Mouse (Mus musculus) heart, embryonic 14.5 days (tissue): ENCODE results near the gene Nanog. TPM values are rescaled to one million over a fixed set of nuclear protein-coding genes. Genes with fewer than 3 reads are reported as not detected.
"Not testable (repeated sequence)": the region's sequence is repeated elsewhere in the genome, so short reads cannot be mapped to it uniquely, and the experiment has no call there.

Experiments
- ATAC-seq: fragments of 200-750 bp; cut with Nextera tagmentation; 2 replicates; pipeline ENCODE4 v1.8.0; 2017; ENCODE audit warnings: low read depth, moderate TSS enrichment; ENCODE audit not compliant: insufficient number of reproducible peaks, insufficient read depth, low FRiP score
- H3K27ac ChIP-seq, 2 experiments: fragments of 200-500 bp in 1 of 2; fragments of 300-500 bp in 1 of 2; sonication (generic) in 1 of 2; replicated peaks in 1 of 2; 2 replicates each; pipeline ENCODE4 v1.5.1; 2012 to 2014; ENCODE audit warnings: low read depth in 2 of 2, low read length in 2 of 2, control low read depth in 1 of 2, mild to moderate bottlenecking in 1 of 2, mixed read lengths in 1 of 2; ENCODE audit not compliant: control insufficient read depth in 1 of 2, insufficient read depth in 1 of 2
- H3K27me3 ChIP-seq: fragments of 300-500 bp; sonication (generic); 2 replicates; pipeline ENCODE4 v1.6.1; 2014; ENCODE audit warnings: mild to moderate bottlenecking, low read length, control low read depth; ENCODE audit not compliant: control insufficient read depth, insufficient read depth
- H3K36me3 ChIP-seq: fragments of 300-500 bp; sonication (generic); 2 replicates; pipeline ENCODE4 v1.6.1; 2014; ENCODE audit warnings: mild to moderate bottlenecking, control low read depth, low read length, mixed read lengths; ENCODE audit not compliant: control insufficient read depth, insufficient read depth
- H3K4me1 ChIP-seq, 2 experiments: fragments of 200-500 bp in 1 of 2; fragments of 300-500 bp in 1 of 2; sonication (generic) in 1 of 2; 2 replicates each; pipeline ENCODE4 v1.6.1; 2012 to 2014; ENCODE audit warnings: low read length in 2 of 2, control low read depth in 1 of 2, mixed read lengths in 1 of 2; ENCODE audit not compliant: control insufficient read depth in 2 of 2, insufficient read depth in 2 of 2
- H3K4me2 ChIP-seq: fragments of 300-500 bp; sonication (generic); 2 replicates; pipeline ENCODE4 v1.6.1; 2014; ENCODE audit warnings: mild to moderate bottlenecking, low read length
- H3K4me3 ChIP-seq, 2 experiments: fragments of 200-500 bp in 1 of 2; fragments of 300-500 bp in 1 of 2; sonication (generic) in 1 of 2; 2 replicates each; pipeline ENCODE4 v1.5.1; 2012 to 2014; ENCODE audit warnings: low read length in 2 of 2, mild to moderate bottlenecking in 2 of 2, control low read depth in 1 of 2, low read depth in 1 of 2, moderate library complexity in 1 of 2; ENCODE audit not compliant: control insufficient read depth in 1 of 2, insufficient read depth in 1 of 2
- H3K9ac ChIP-seq: fragments of 300-500 bp; sonication (generic); 2 replicates; pipeline ENCODE4 v1.6.1; 2014; ENCODE audit warnings: mild to moderate bottlenecking, low read length
- H3K9me3 ChIP-seq: fragments of 300-500 bp; sonication (generic); 2 replicates; pipeline ENCODE4 v1.6.1; 2016; ENCODE audit warnings: low read length, control low read depth; ENCODE audit not compliant: control insufficient read depth
- WGBS: fragments of 180-500 bp; shearing (Covaris S2); extraction: QIAGEN DNeasy Blood & Tissue Kit; methylation state at CpG from one replicate; pipeline ENCODE4 v1.1.7; 2014; 5-methylcytosine and 5-hydroxymethylcytosine counted together
- polyA plus RNA-seq: library from polyadenylated mRNA; unstranded; fragments of >200 nt; fragmentation: Nextera tagmentation; extraction: Ambion mirVana; gene quantifications from 2 replicates; pipeline ENCODE4 v1.2.1, GENCODE M21; 2014

The Nanog gene
- polyA plus RNA-seq, 1 experiment from 2014 or later, result 1.2 TPM

DNA sequence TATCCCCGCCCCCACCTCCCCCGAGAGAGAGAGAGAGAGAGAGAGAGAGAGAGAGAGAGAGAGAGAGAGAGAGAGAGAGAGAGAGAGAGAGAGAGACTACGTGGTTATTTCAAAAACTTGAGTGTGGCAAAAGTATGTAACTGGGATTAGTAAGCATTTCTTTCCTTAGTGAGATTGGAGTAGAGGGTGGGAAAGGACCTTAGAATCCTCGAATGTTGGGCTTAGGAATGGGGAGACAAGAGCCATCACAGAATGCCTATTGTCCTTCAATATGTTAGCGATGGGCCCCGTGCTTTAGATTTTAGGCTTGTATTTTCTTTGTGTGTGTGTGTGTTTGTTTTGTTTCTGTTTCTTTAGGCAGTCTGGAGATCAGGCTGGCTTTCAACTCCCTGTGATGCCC, 4.0 kb upstream of the Nanog start:
- H3K9ac ChIP-seq, result 0 out of 2 replicates have a peak overlapping the region, but pooled peaks have one; percentile 67
- WGBS, result 10% methylated on average over 6 of the region's 6 CpGs

DNA sequence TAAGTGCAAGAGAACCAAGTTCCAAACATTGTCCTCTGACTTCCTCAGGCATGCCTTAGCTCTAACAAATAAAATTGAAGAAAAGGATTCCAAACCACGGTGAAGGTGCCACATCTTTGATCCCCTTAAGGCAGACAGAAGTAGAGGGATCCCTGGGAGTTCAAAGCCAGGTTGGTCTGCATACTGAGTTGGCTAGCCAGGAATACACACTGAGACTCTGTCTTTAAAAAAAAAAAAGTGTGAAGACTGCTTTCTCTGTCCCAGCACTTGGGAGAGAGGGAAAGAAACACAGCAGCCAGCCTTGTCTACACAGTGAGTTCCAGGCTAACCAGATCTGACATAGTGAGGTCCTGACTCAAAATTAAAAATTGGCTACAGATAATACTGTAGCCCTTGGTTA, 3.6 kb upstream of the Nanog start:
- no peak overlapping the region for H3K4me3 ChIP-seq
- no peak for ATAC-seq
- H3K36me3 ChIP-seq, result no peaks in the 10 kb centered on the region
- H3K9me3 ChIP-seq, result no peaks in the 10 kb centered on the region
- no peak overlapping the region for H3K9ac ChIP-seq
- peaks cover 9% of the 10 kb centered on the region; the same call in 1 of the 2 replicates for H3K27me3 ChIP-seq
- peak overlapping the region; percentile 69 for H3K4me2 ChIP-seq
- WGBS, result 21% methylated on average over 1 of the region's 1 CpGs
- H3K4me1 ChIP-seq, result peaks cover 9 to 17% of the 10 kb centered on the region in 2 experiments; a peak in 3 of 4 replicates
- peak overlapping the region; percentile 90 to 94; a peak in 3 of 4 replicates for H3K27ac ChIP-seq

More for the DNA sequence above, 4.0 kb upstream of the Nanog start:
- Histone ChIP-seq H3K27ac (peak overlapping the region; percentile 90 to 94), H3K4me2 (peak overlapping the region; percentile 69), H3K4me1 (peaks cover 9 to 17% of the 10 kb centered on the region in 2 experiments; a peak in 3 of 4 replicates), H3K36me3 (no peaks in the 10 kb centered on the region), H3K4me3 (peak overlapping the region; percentile 37 to 38; a peak in 2 of 4 replicates), H3K27me3 (peaks cover 4% of the 10 kb centered on the region; the same call in 1 of the 2 replicates), H3K9me3 (no peaks in the 10 kb centered on the region)
- no peak for ATAC-seq

DNA sequence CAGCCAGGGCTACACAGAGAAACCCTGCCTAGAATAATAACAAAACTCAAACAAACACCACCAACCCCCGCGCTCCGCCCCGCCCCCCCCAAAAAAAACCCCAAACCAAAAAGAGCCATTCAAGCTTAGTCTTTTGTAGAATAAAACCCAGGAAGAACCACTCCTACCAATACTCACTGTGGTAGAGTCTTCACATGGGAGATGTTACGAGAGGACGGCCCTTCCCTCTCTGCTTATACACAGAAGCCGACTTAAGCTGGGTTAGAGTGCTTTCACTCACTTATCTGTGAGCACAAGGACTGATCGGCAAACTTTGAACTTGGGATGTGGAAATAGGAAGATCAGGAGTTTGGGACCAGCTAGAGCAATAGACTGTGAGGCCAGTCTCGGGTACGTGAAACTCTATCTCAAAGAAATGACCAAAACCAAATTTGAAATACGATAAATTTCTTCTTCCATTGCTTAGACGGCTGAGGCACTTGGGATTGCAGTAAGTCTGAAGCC, 900 bp upstream of the Nanog start:
- H3K4me1 ChIP-seq, result peaks cover 9 to 17% of the 10 kb centered on the region in 2 experiments; a peak in 3 of 4 replicates
- no peaks in the 10 kb centered on the region for H3K9me3 ChIP-seq
- H3K27me3 ChIP-seq, result peaks cover 9% of the 10 kb centered on the region; the same call in 1 of the 2 replicates
- no peak overlapping the region for H3K4me2 ChIP-seq
- no peak for ATAC-seq
- H3K4me3 ChIP-seq, result no peak overlapping the region
- no peak overlapping the region for H3K27ac ChIP-seq
- no peak overlapping the region for H3K9ac ChIP-seq
- WGBS, result 73% methylated on average over 12 of the region's 12 CpGs
- H3K36me3 ChIP-seq, result no peaks in the 10 kb centered on the region

DNA sequence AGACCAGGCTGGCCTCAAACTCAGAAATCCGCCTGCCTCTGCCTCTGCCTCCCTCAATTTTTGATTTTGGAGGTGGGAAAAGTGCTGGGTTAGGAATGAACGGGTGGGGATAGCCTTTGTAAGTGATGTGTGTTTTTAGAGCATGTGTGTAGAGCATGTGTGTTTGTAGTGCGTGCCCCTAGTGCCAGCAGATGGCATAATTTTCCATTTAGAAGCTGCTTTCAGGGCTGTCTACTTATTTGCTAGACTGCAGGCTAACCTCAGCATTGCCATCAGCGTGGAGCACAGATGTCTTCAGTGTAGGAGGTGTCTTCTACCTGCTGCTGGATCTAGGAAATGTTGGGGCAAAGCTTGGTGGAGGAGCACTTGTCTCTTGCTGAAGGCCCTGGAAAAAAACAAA, 1.5 kb downstream of the Nanog start:
- Histone ChIP-seq H3K4me1 (peaks cover 0 to 4% of the 10 kb centered on the region in 2 experiments; a peak in 1 of 4 replicates), H3K27ac (no peak overlapping the region), H3K27me3 (peaks cover 9% of the 10 kb centered on the region; the same call in 1 of the 2 replicates), H3K9me3 (no peaks in the 10 kb centered on the region), H3K36me3 (no peaks in the 10 kb centered on the region), H3K4me3 (no peak overlapping the region), H3K4me2 (no peak overlapping the region), H3K9ac (no peak overlapping the region)
- WGBS, result 70% methylated on average over 4 of the region's 4 CpGs
- no peak for ATAC-seq

DNA sequence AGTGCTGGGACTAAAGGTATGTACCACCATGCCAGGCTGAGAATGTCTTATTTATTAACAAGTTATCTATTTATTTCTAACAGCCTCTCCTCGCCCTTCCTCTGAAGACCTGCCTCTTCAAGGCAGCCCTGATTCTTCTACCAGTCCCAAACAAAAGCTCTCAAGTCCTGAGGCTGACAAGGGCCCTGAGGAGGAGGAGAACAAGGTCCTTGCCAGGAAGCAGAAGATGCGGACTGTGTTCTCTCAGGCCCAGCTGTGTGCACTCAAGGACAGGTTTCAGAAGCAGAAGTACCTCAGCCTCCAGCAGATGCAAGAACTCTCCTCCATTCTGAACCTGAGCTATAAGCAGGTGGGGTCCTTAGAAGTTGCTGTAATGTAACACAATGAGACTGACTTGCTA, 4.2 kb downstream of the Nanog start:
- H3K27me3 ChIP-seq, result peaks cover 9% of the 10 kb centered on the region; the same call in 1 of the 2 replicates
- peaks cover 3 to 8% of the 10 kb centered on the region in 2 experiments; a peak in 2 of 4 replicates for H3K4me1 ChIP-seq
- H3K9me3 ChIP-seq, result no peaks in the 10 kb centered on the region
- H3K4me3 ChIP-seq, result no peak overlapping the region
- no peak overlapping the region for H3K9ac ChIP-seq
- H3K27ac ChIP-seq, result no peak overlapping the region
- no peaks in the 10 kb centered on the region for H3K36me3 ChIP-seq
- ATAC-seq, result no peak
- no peak overlapping the region for H3K4me2 ChIP-seq
- 77% methylated on average over 2 of the region's 2 CpGs for WGBS

DNA sequence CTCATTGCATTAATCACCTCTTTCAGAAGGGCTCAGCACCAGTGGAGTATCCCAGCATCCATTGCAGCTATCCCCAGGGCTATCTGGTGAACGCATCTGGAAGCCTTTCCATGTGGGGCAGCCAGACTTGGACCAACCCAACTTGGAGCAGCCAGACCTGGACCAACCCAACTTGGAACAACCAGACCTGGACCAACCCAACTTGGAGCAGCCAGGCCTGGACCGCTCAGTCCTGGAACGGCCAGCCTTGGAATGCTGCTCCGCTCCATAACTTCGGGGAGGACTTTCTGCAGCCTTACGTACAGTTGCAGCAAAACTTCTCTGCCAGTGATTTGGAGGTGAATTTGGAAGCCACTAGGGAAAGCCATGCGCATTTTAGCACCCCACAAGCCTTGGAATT, 5.8 kb downstream of the Nanog start:
- H3K27ac ChIP-seq, H3K9me3 ChIP-seq, H3K36me3 ChIP-seq, H3K4me3 ChIP-seq, H3K9ac ChIP-seq, H3K27me3 ChIP-seq, H3K4me1 ChIP-seq, ATAC-seq, H3K4me2 ChIP-seq: not testable (repeated sequence)
- WGBS, result 91% methylated on average over 7 of the region's 7 CpGs

DNA sequence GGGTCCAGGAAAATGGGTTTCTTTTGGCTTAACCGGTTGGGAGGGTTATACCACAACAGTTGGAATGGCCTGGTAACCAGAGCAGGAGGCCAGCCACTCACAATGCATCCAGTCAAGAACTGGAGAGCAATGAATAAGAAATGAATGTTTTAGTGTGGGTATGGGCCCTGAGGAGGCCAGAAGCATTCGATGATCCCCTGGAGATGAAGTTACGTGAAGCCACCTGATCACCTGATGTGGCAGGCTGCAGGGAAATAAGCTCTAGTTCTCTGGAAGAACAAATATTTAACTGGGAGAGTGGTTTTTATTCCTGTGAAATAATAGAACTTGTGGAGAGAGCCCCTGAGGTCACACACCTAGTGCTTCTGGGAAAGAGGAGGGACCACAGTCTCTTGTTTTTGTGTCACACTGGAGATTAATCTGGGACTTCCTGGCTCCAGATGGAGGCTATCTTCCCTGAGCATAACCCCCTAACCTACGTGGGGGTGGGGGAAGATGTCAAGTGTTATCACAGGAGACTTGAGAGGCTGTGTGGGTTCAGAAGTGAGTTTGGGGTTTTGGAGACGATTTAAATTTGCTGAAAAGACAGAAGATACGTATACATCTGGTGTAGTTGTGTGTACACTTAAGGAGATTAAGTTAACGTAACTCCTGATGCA, 7.5 kb downstream of the Nanog start:
- no peaks in the 10 kb centered on the region for H3K36me3 ChIP-seq
- no peaks in the 10 kb centered on the region for H3K27me3 ChIP-seq
- H3K4me2 ChIP-seq, result no peak overlapping the region
- H3K9ac ChIP-seq, result no peak overlapping the region
- no peak overlapping the region for H3K4me3 ChIP-seq
- peaks cover 3 to 8% of the 10 kb centered on the region in 2 experiments; a peak in 2 of 4 replicates for H3K4me1 ChIP-seq
- no peaks in the 10 kb centered on the region for H3K9me3 ChIP-seq
- no peak overlapping the region for H3K27ac ChIP-seq
- ATAC-seq, result no peak
- 52% methylated on average over 7 of the region's 7 CpGs for WGBS
